Mouse (Mus musculus) kidney, embryonic 16.5 days (tissue): ENCODE measurements at regions not wholly inside any gene's neighbourhood (a gene's known extent, or its start where the extent isn't known, plus 50 kb on each side); places are given as distances from the start of the nearest gene placed in this dataset.
A peak's percentile ranks its signal among the peaks of the same experiment; 100 is the strongest.

Experiments
- ATAC-seq: fragments of 200-750 bp; cut with Nextera tagmentation; 2 replicates; pipeline ENCODE4 v1.8.0; 2017; ENCODE audit warnings: moderate TSS enrichment; ENCODE audit not compliant: low FRiP score, low TSS enrichment
- H3K27ac ChIP-seq: fragments of 300-500 bp; sonication (generic); 2 replicates; pipeline ENCODE4 v1.5.1; 2014; ENCODE audit warnings: low read length
- H3K27me3 ChIP-seq: fragments of 300-500 bp; sonication (generic); 2 replicates; pipeline ENCODE4 v1.6.1; 2014; ENCODE audit warnings: low read length, control low read depth, mixed read lengths; ENCODE audit not compliant: insufficient read depth
- H3K36me3 ChIP-seq: fragments of 300-500 bp; sonication (generic); 2 replicates; pipeline ENCODE4 v1.6.1; 2014; ENCODE audit warnings: low read length, control low read depth, mixed read lengths; ENCODE audit not compliant: insufficient read depth
- H3K4me1 ChIP-seq: fragments of 300-500 bp; sonication (generic); 2 replicates; pipeline ENCODE4 v1.6.1; 2014; ENCODE audit warnings: low read length, control low read depth, mixed read lengths; ENCODE audit not compliant: insufficient read depth
- H3K4me2 ChIP-seq: fragments of 300-500 bp; sonication (generic); replicated peaks from 2 replicates; pipeline ENCODE4 v1.6.1; 2014; ENCODE audit warnings: low read depth, low read length
- H3K4me3 ChIP-seq: fragments of 300-500 bp; sonication (generic); 2 replicates; pipeline ENCODE4 v1.5.1; 2014; ENCODE audit warnings: mild to moderate bottlenecking, low read length
- H3K9ac ChIP-seq: fragments of 300-500 bp; sonication (generic); replicated peaks from 2 replicates; pipeline ENCODE4 v1.6.1; 2014; ENCODE audit warnings: low read length
- H3K9me3 ChIP-seq: fragments of 300-500 bp; sonication (generic); 2 replicates; pipeline ENCODE4 v1.6.1; 2016; ENCODE audit warnings: low read length, control low read depth
- WGBS: fragments of 180-500 bp; shearing (Covaris S2); extraction: QIAGEN DNeasy Blood & Tissue Kit; methylation state at CpG from one replicate; pipeline ENCODE4 v1.1.7; 2014; 5-methylcytosine and 5-hydroxymethylcytosine counted together

- ATAC-seq: no peak
- peaks cover 25% of the 10 kb centered on the region for H3K4me1 ChIP-seq
Observed at GRCm38 (mm10) chr14:62022193-62022592, 270.2 kb upstream of the Rnaseh2b start.

DNA sequence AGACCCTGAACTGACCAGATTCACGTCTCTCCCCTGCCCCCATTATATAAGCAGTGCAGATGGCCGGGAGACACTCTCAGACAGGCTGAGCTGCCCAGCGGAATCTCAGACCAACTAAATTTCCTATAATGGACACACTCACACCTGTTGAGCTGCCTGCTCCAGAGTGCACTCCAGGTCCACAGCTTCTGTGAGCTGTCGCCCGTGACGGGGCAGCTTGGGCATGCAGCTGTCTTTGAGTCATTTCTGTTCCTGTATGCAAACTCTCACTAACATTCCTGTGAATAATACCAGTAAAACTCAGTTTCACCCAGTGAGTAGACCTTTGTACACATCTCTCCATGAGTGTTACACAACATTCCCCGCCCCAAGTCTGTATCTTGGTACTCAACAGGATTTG lies 269.4 kb upstream of the Rnaseh2b start:
- H3K9ac ChIP-seq: no peak overlapping the region
- peak; percentile 51; the same call in 1 of the 2 replicates for ATAC-seq
- no peaks in the 10 kb centered on the region for H3K27me3 ChIP-seq
- 0 out of 2 replicates have a peak overlapping the region, but pooled peaks have one; percentile 6 for H3K27ac ChIP-seq
- H3K9me3 ChIP-seq: peaks cover 4% of the 10 kb centered on the region; the same call in 1 of the 2 replicates
- H3K4me2 ChIP-seq: no peak overlapping the region
- no peak overlapping the region for H3K4me3 ChIP-seq
- H3K36me3 ChIP-seq: no peaks in the 10 kb centered on the region
- WGBS: 55% methylated on average over 7 of the region's 7 CpGs
- peaks cover 25% of the 10 kb centered on the region for H3K4me1 ChIP-seq

More at GRCm38 (mm10) chr14:62022193-62022592, 270.2 kb upstream of the Rnaseh2b start:
- Histone ChIP-seq H3K9me3 (peaks cover 4% of the 10 kb centered on the region; the same call in 1 of the 2 replicates), H3K9ac (no peak overlapping the region), H3K27me3 (no peaks in the 10 kb centered on the region), H3K4me3 (no peak overlapping the region), H3K27ac (no peak overlapping the region), H3K36me3 (no peaks in the 10 kb centered on the region), H3K4me2 (no peak overlapping the region)
- WGBS: 85% methylated on average over 3 of the region's 3 CpGs

- no peak overlapping the region for H3K4me2 ChIP-seq
- no peak for ATAC-seq
- H3K4me3 ChIP-seq: no peak overlapping the region
- peaks cover 4% of the 10 kb centered on the region; the same call in 1 of the 2 replicates for H3K9me3 ChIP-seq
- H3K4me1 ChIP-seq: peaks cover 6% of the 10 kb centered on the region; the same call in 1 of the 2 replicates
- no peak overlapping the region for H3K27ac ChIP-seq
- H3K27me3 ChIP-seq: no peaks in the 10 kb centered on the region
- 80% methylated on average over 8 of the region's 8 CpGs for WGBS
- no peak overlapping the region for H3K9ac ChIP-seq
- H3K36me3 ChIP-seq: no peaks in the 10 kb centered on the region
Observed at GRCm38 (mm10) chr14:62027751-62028279, 264.6 kb upstream of the Rnaseh2b start.

GRCm38 (mm10) chr14:62030059-62030458 lies 262.3 kb upstream of the Rnaseh2b start:
- H3K4me3 ChIP-seq: no peak overlapping the region
- H3K36me3 ChIP-seq: no peaks in the 10 kb centered on the region
- H3K4me2 ChIP-seq: no peak overlapping the region
- no peak overlapping the region for H3K9ac ChIP-seq
- no peaks in the 10 kb centered on the region for H3K4me1 ChIP-seq
- WGBS: 81% methylated on average over 7 of the region's 7 CpGs
- peaks cover 4% of the 10 kb centered on the region; the same call in 1 of the 2 replicates for H3K9me3 ChIP-seq
- no peak for ATAC-seq
- H3K27me3 ChIP-seq: no peaks in the 10 kb centered on the region
- no peak overlapping the region for H3K27ac ChIP-seq

GRCm38 (mm10) chr14:62033661-62034060 lies 258.7 kb upstream of the Rnaseh2b start:
- 94% methylated on average over 4 of the region's 4 CpGs for WGBS
- no peak overlapping the region for H3K4me3 ChIP-seq
- ATAC-seq: no peak
- H3K36me3 ChIP-seq: no peaks in the 10 kb centered on the region
- H3K4me1 ChIP-seq: no peaks in the 10 kb centered on the region
- H3K9me3 ChIP-seq: no peaks in the 10 kb centered on the region
- no peaks in the 10 kb centered on the region for H3K27me3 ChIP-seq
- H3K9ac ChIP-seq: no peak overlapping the region
- no peak overlapping the region for H3K27ac ChIP-seq
- H3K4me2 ChIP-seq: no peak overlapping the region

- H3K27ac ChIP-seq: no peak overlapping the region
- H3K36me3 ChIP-seq: no peaks in the 10 kb centered on the region
- 64% methylated on average over 4 of the region's 4 CpGs for WGBS
- H3K4me2 ChIP-seq: no peak overlapping the region
- no peaks in the 10 kb centered on the region for H3K9me3 ChIP-seq
- no peak for ATAC-seq
- H3K4me3 ChIP-seq: no peak overlapping the region
- no peaks in the 10 kb centered on the region for H3K27me3 ChIP-seq
- no peaks in the 10 kb centered on the region for H3K4me1 ChIP-seq
- H3K9ac ChIP-seq: no peak overlapping the region
Observed at GRCm38 (mm10) chr14:62034664-62035063, 257.7 kb upstream of the Rnaseh2b start.

- H3K27ac ChIP-seq: no peak overlapping the region
- H3K9me3 ChIP-seq: no peaks in the 10 kb centered on the region
- H3K9ac ChIP-seq: no peak overlapping the region
- H3K4me1 ChIP-seq: no peaks in the 10 kb centered on the region
- ATAC-seq: no peak
- H3K4me3 ChIP-seq: no peak overlapping the region
- H3K27me3 ChIP-seq: no peaks in the 10 kb centered on the region
- H3K4me2 ChIP-seq: no peak overlapping the region
- 80% methylated on average over 3 of the region's 3 CpGs for WGBS
- no peaks in the 10 kb centered on the region for H3K36me3 ChIP-seq
Observed at GRCm38 (mm10) chr14:62035416-62035815, 257.0 kb upstream of the Rnaseh2b start.

DNA sequence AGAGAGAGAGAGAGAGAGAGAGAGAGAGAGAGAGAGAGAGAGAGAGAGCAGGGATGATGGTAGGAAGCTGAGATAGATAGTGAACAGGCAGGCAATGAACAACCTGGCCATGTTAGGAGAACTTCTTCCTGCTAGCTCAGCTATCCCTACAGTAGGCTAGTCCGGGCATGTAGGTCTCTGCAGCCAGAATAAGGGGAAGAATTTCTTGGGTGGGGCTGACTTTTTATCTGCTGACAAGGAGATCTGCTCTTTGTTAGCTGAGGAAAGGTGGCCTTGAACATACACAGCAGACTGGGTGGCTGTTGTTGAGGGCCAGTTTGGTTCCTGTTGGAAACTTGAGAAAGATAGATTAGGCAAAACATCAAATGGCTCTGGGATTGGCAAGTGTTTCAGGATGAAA lies 254.9 kb upstream of the Rnaseh2b start:
- ATAC-seq: no peak
- Histone ChIP-seq H3K27me3 (no peaks in the 10 kb centered on the region), H3K4me3 (no peak overlapping the region), H3K4me2 (no peak overlapping the region), H3K9me3 (no peaks in the 10 kb centered on the region), H3K27ac (no peak overlapping the region), H3K9ac (no peak overlapping the region), H3K36me3 (no peaks in the 10 kb centered on the region), H3K4me1 (no peaks in the 10 kb centered on the region)
- WGBS: 74% methylated on average over 1 of the region's 1 CpGs

DNA sequence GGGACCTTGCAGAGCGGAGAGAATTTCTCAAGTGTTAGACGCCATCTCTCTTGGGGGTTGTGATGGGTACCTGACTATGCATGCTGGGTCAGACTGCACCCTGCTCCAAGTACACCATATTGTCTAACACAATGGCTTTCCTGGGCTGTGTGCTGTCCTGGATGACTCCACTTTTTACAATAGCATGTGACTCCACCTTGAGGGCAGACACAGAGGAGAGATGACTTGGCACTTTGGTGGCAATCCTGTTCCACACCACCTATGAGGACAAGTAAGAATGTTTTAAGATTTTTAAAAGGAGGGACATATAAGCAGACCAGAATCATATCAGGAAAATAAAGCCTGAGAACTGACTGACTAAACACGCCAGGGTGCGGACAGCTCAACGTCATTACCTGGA lies 254.5 kb upstream of the Rnaseh2b start:
- 81% methylated on average over 5 of the region's 5 CpGs for WGBS

DNA sequence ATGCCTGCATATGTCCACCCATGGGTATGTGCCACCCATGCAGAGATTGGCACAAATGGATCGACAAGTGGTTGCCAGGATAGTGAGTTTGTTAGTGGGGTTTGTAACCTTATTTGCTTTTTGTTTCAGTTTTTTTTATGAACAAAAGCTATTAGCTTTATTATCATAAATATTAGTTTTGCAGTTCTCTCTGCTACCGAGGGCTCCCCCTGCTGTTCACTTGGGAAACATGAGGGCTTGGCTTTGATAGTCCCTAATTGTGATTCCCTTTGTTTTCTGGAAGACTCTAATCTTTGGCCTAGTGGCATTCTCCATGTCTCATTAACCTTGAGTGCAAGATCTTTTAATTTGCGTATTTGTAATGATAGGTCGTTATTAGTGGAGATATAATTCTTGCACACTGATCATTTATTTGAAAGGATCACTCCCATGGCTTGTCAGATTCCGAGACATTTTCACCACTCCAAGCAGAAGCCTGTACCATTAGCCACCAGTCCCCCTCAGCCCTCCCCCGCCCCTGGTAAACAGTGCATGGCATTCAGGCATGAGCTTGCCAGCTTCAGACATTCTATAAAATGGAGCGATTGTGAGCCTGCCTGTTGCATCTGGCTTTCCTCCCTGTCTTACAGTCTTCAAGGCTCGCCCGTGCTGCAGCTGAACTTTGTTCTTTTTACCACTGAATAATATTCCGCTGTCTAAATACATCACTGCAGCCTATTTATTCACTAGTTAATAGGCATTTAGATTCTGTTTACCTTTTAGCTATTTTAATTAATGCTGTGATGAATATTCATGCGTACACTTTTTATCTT lies 249.9 kb upstream of the Rnaseh2b start:
- Histone ChIP-seq H3K4me2 (no peak overlapping the region), H3K4me1 (no peaks in the 10 kb centered on the region), H3K4me3 (no peak overlapping the region), H3K36me3 (no peaks in the 10 kb centered on the region), H3K27me3 (no peaks in the 10 kb centered on the region), H3K27ac (no peak overlapping the region), H3K9me3 (peaks cover 3% of the 10 kb centered on the region; the same call in 1 of the 2 replicates), H3K9ac (no peak overlapping the region)
- 64% methylated on average over 11 of the region's 11 CpGs for WGBS
- no peak for ATAC-seq

More for the DNA sequence above, 254.5 kb upstream of the Rnaseh2b start:
- no peak overlapping the region for H3K27ac ChIP-seq
- no peaks in the 10 kb centered on the region for H3K9me3 ChIP-seq
- no peaks in the 10 kb centered on the region for H3K27me3 ChIP-seq
- no peak overlapping the region for H3K4me2 ChIP-seq
- no peak overlapping the region for H3K4me3 ChIP-seq
- no peak for ATAC-seq
- H3K9ac ChIP-seq: no peak overlapping the region
- no peaks in the 10 kb centered on the region for H3K36me3 ChIP-seq
- no peaks in the 10 kb centered on the region for H3K4me1 ChIP-seq
